Mouse (Mus musculus) stomach, embryonic 16.5 days (tissue): ENCODE results near the gene Tex35. TPM values are rescaled to one million over a fixed set of nuclear protein-coding genes. Genes with fewer than 3 reads are reported as not detected.

Experiments
- polyA plus RNA-seq: library from polyadenylated mRNA; unstranded; fragments of >200 nt; fragmentation: Nextera tagmentation; extraction: Ambion mirVana; gene quantifications from 2 replicates; pipeline ENCODE4 v1.2.1, GENCODE M21; 2015

The Tex35 gene
- polyA plus RNA-seq, 1 experiment from 2014 or later = not detected

Other genes starting within 250 kb of the Tex35 start
- 54.5 and 57.1 TPM in 2 replicates for gene Ralgps2, start 169.1 kb downstream of the Tex35 start, polyA plus RNA-seq